Mouse (Mus musculus) mesoderm, embryonic 11.5 days (tissue): ENCODE measurements around the gene Atp9a.
A peak's percentile ranks its signal among the peaks of the same experiment; 100 is the strongest.
"Not testable (repeated sequence)": the region's sequence is repeated elsewhere in the genome, so short reads cannot be mapped to it uniquely, and the experiment has no call there.

Experiments
- DNase-seq: peaks from one replicate; pipeline ENCODE4 v3.0.0-alpha.2; 2012; ENCODE audit warnings: low read depth, low spot score

Gene Atp9a

GRCm38 (mm10) chr2:168742059-168742627, at the start of gene Atp9a:
TSS of gene Atp9a (minus strand) at chr2:168742409.
- DNase-seq: peak; percentile 48

- DNase-seq: peak; percentile 70
Measured at GRCm38 (mm10) chr2:168791115-168791802, 49.0 kb upstream of the Atp9a start.

- DNase-seq: no peak
Measured at GRCm38 (mm10) chr2:168786174-168786573, 44.0 kb upstream of the Atp9a start.

- DNase-seq: no peak
Measured at GRCm38 (mm10) chr2:168780596-168780995, 38.4 kb upstream of the Atp9a start.

- no peak for DNase-seq
Measured at GRCm38 (mm10) chr2:168780024-168780423, 37.8 kb upstream of the Atp9a start.

GRCm38 (mm10) chr2:168777481-168777880, 35.3 kb upstream of the Atp9a start:
- DNase-seq: no peak

GRCm38 (mm10) chr2:168776238-168776637, 34.0 kb upstream of the Atp9a start:
- no peak for DNase-seq

GRCm38 (mm10) chr2:168769259-168769658, 27.1 kb upstream of the Atp9a start:
- DNase-seq: no peak

GRCm38 (mm10) chr2:168767582-168767981, 25.4 kb upstream of the Atp9a start, which contains the start of gene Sall4:
TSS of gene Sall4 (minus strand) at chr2:168767943.
- no peak for DNase-seq

GRCm38 (mm10) chr2:168766538-168767361, 24.5 kb upstream of the Atp9a start:
- peak; percentile 91 for DNase-seq

- DNase-seq: no peak
Measured at GRCm38 (mm10) chr2:168765696-168766537, 23.7 kb upstream of the Atp9a start.

- peak; percentile 78 for DNase-seq
Measured at GRCm38 (mm10) chr2:168765065-168765681, 23.0 kb upstream of the Atp9a start.

GRCm38 (mm10) chr2:168764460-168764867, 22.3 kb upstream of the Atp9a start:
- no peak for DNase-seq

GRCm38 (mm10) chr2:168763785-168764184, 21.6 kb upstream of the Atp9a start:
- no peak for DNase-seq

GRCm38 (mm10) chr2:168762411-168762815, 20.2 kb upstream of the Atp9a start:
- peak; percentile 66 for DNase-seq

- no peak for DNase-seq
Measured at GRCm38 (mm10) chr2:168761954-168762353, 19.7 kb upstream of the Atp9a start.

GRCm38 (mm10) chr2:168761141-168761540, 18.9 kb upstream of the Atp9a start:
- no peak for DNase-seq

GRCm38 (mm10) chr2:168744406-168744805, 2.2 kb upstream of the Atp9a start:
- not testable (repeated sequence) for DNase-seq

GRCm38 (mm10) chr2:168742649-168743048, 440 bp upstream of the Atp9a start:
- DNase-seq: peak; percentile 74

GRCm38 (mm10) chr2:168741273-168742058, 743 bp downstream of the Atp9a start:
- DNase-seq: peak; percentile 64
